Mouse (Mus musculus): ENCODE data around the gene Sim1.

Gene Sim1

GRCm38 (mm10) chr10:51011391-51012150, 117.0 kb downstream of the Sim1 start:
- TF ChIP-seq POU5F1 (IDR thresholded peaks at IDR 0.05; ENCODE audit: borderline replicate concordance, low read length) (no peak), CTCF (conservative IDR thresholded peaks at IDR 0.05; ENCODE audit: low read length) (no peak), NANOG (IDR thresholded peaks at IDR 0.05; ENCODE audit: borderline replicate concordance, low read length) (no peak)
- H3K4me3 ChIP-seq (replicated peaks; ENCODE audit: low read length), result no peak overlapping the region
- no peaks in the 10 kb centered on the region for H3K9me3 ChIP-seq (ENCODE audit: low read length)
- no peaks in the 10 kb centered on the region for H3K4me1 ChIP-seq (replicated peaks; ENCODE audit: low read depth, low read length)
- no peaks in the 10 kb centered on the region for H3K27me3 ChIP-seq (ENCODE audit: insufficient read depth, low read length)
- H3K36me3 ChIP-seq (ENCODE audit: insufficient read depth, low read length), result no peaks in the 10 kb centered on the region

- no peaks in the 10 kb centered on the region for H3K4me1 ChIP-seq (replicated peaks; ENCODE audit: low read depth, low read length)
- H3K27me3 ChIP-seq (ENCODE audit: insufficient read depth, low read length), result no peaks in the 10 kb centered on the region
- no peaks in the 10 kb centered on the region for H3K36me3 ChIP-seq (ENCODE audit: insufficient read depth, low read length)
- H3K9me3 ChIP-seq (ENCODE audit: low read length), result no peaks in the 10 kb centered on the region
- no peak overlapping the region for H3K4me3 ChIP-seq (replicated peaks; ENCODE audit: low read length)
- no peak for TF ChIP-seq NANOG (IDR thresholded peaks at IDR 0.05; ENCODE audit: borderline replicate concordance, low read length)
- TF ChIP-seq CTCF (conservative IDR thresholded peaks at IDR 0.05; ENCODE audit: low read length), result no peak
- no peak for TF ChIP-seq POU5F1 (IDR thresholded peaks at IDR 0.05; ENCODE audit: borderline replicate concordance, low read length)
Measured at GRCm38 (mm10) chr10:51014901-51015300, 120.3 kb downstream of the Sim1 start.

- H3K27me3 ChIP-seq (ENCODE audit: insufficient read depth, low read length), result no peaks in the 10 kb centered on the region
- no peak for TF ChIP-seq POU5F1 (IDR thresholded peaks at IDR 0.05; ENCODE audit: borderline replicate concordance, low read length)
- no peak for TF ChIP-seq NANOG (IDR thresholded peaks at IDR 0.05; ENCODE audit: borderline replicate concordance, low read length)
- TF ChIP-seq CTCF (conservative IDR thresholded peaks at IDR 0.05; ENCODE audit: low read length), result no peak
Measured at GRCm38 (mm10) chr10:51015362-51015761, 120.8 kb downstream of the Sim1 start.

DNA sequence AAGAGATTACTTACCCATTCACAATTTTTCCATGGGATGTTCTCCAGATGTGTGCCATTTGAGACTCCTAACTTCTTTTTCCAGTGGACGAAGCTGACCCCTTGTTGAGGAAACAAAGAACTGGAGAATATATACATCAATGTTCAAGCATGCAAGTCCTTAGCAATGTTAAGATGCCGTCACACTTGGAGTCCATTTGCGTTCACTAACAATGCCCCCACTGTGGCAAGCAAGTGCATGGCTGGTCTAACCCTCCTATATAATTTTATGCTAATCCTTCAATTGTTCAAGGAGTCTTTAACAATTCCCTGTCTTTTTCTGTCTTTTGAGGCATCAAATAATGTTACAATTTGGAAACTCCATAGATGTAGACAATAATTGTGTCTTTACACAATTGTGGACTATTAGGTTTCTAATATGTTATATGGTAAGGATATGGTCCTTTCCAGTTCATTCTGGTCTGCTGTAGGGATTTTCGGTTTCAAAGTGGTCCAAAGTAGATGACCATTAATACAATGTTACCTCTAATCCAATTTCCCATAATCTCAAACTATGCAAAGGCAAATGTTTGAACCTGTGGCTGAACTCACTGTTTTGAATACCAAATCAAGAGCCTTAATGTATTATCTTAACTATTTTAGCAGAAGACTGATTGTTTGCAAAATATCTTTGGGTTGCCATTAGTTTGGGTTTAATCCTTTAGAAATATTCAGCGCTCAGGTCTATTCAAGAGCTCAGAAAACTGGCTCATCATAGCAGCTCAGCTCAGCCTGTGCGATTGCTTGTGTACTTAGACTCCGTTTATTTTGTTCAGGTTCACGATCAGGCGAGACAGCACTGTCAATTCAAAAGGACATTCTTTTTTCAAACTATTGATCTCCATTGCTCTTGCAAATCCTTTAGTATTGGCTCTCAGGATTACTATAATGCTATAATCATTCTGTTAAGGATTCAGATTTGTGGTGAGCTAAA, 129.0 kb downstream of the Sim1 start:
- Histone ChIP-seq H3K4me3 (replicated peaks; ENCODE audit: low read length) (no peak overlapping the region), H3K27me3 (ENCODE audit: insufficient read depth, low read length) (no peaks in the 10 kb centered on the region), H3K36me3 (ENCODE audit: insufficient read depth, low read length) (no peaks in the 10 kb centered on the region), H3K9me3 (ENCODE audit: low read length) (no peaks in the 10 kb centered on the region), H3K4me1 (replicated peaks; ENCODE audit: low read depth, low read length) (no peaks in the 10 kb centered on the region)
- TF ChIP-seq CTCF (conservative IDR thresholded peaks at IDR 0.05; ENCODE audit: low read length), result no peak
- no peak for TF ChIP-seq POU5F1 (IDR thresholded peaks at IDR 0.05; ENCODE audit: borderline replicate concordance, low read length)
- TF ChIP-seq NANOG (IDR thresholded peaks at IDR 0.05; ENCODE audit: borderline replicate concordance, low read length), result no peak

More at GRCm38 (mm10) chr10:51015362-51015761, 120.8 kb downstream of the Sim1 start:
- Histone ChIP-seq H3K4me3 (replicated peaks; ENCODE audit: low read length) (no peak overlapping the region), H3K9me3 (ENCODE audit: low read length) (no peaks in the 10 kb centered on the region), H3K4me1 (replicated peaks; ENCODE audit: low read depth, low read length) (no peaks in the 10 kb centered on the region), H3K36me3 (ENCODE audit: insufficient read depth, low read length) (no peaks in the 10 kb centered on the region)

Data from E14TG2a.4 (cell line).